Mouse (Mus musculus): ENCODE results near the gene Faf1. TPM values are rescaled to one million over a fixed set of nuclear protein-coding genes. Genes with fewer than 3 reads are reported as not detected.

Faf1 gene
- polyA plus RNA-seq (2015; fragmentation: Nextera tagmentation; extraction: Ambion mirVana): 15.7 and 16.2 TPM in 2 replicates

- ATAC-seq: peak; percentile 99
- H3K4me1 ChIP-seq (replicated peaks; ENCODE audit: control insufficient read depth, insufficient read depth, low read length): no peaks in the 10 kb centered on the region
- H3K9ac ChIP-seq (ENCODE audit: low read depth, low read length): peak within 1 kb of the TSS; percentile 83
- H3K27me3 ChIP-seq (replicated peaks; ENCODE audit: control insufficient read depth, insufficient read depth, low read length): no peaks in the 10 kb centered on the region
- no peaks in the 10 kb centered on the region for H3K36me3 ChIP-seq (ENCODE audit: control insufficient read depth, insufficient read depth)
- H3K9me3 ChIP-seq (ENCODE audit: control insufficient read depth): no peaks in the 10 kb centered on the region
- peak within 1 kb of the TSS; percentile 97 for H3K27ac ChIP-seq (ENCODE audit: low read depth, low read length)
- H3K4me2 ChIP-seq (replicated peaks; ENCODE audit: low read depth): peak within 1 kb of the TSS; percentile 76
- peak within 1 kb of the TSS; percentile 88 for H3K4me3 ChIP-seq (ENCODE audit: low read depth, low read length)
- under 1% methylated on average over 104 of the region's 107 CpGs for WGBS
- TF ChIP-seq CTCF (IDR thresholded peaks at IDR 0.05; ENCODE audit: low read depth): peak; percentile 67
Observed at GRCm38 (mm10) chr4:109676218-109677215, at the start of gene Faf1. Gene Faf1, plus strand, starts transcription at chr4:109676588.

- H3K9ac ChIP-seq (ENCODE audit: low read depth, low read length): no peak overlapping the region
- H3K27ac ChIP-seq (ENCODE audit: low read depth, low read length): no peak overlapping the region
- no peaks in the 10 kb centered on the region for H3K27me3 ChIP-seq (replicated peaks; ENCODE audit: control insufficient read depth, insufficient read depth, low read length)
- ATAC-seq: no peak
- H3K4me3 ChIP-seq (ENCODE audit: low read depth, low read length): no peak overlapping the region
- no peaks in the 10 kb centered on the region for H3K4me1 ChIP-seq (replicated peaks; ENCODE audit: control insufficient read depth, insufficient read depth, low read length)
- 51% methylated on average over 2 of the region's 2 CpGs for WGBS
- no peaks in the 10 kb centered on the region for H3K9me3 ChIP-seq (ENCODE audit: control insufficient read depth)
- TF ChIP-seq CTCF (IDR thresholded peaks at IDR 0.05; ENCODE audit: low read depth): no peak
- no peaks in the 10 kb centered on the region for H3K36me3 ChIP-seq (ENCODE audit: control insufficient read depth, insufficient read depth)
- no peak overlapping the region for H3K4me2 ChIP-seq (replicated peaks; ENCODE audit: low read depth)
Observed at GRCm38 (mm10) chr4:109630215-109630614, 46.2 kb upstream of the Faf1 start.

- Histone ChIP-seq H3K9ac (ENCODE audit: low read depth, low read length) (no peak overlapping the region), H3K4me2 (replicated peaks; ENCODE audit: low read depth) (no peak overlapping the region), H3K9me3 (ENCODE audit: control insufficient read depth) (no peaks in the 10 kb centered on the region), H3K27me3 (replicated peaks; ENCODE audit: control insufficient read depth, insufficient read depth, low read length) (no peaks in the 10 kb centered on the region), H3K4me3 (ENCODE audit: low read depth, low read length) (no peak overlapping the region), H3K36me3 (ENCODE audit: control insufficient read depth, insufficient read depth) (no peaks in the 10 kb centered on the region), H3K27ac (ENCODE audit: low read depth, low read length) (no peak overlapping the region), H3K4me1 (replicated peaks; ENCODE audit: control insufficient read depth, insufficient read depth, low read length) (no peaks in the 10 kb centered on the region)
- no peak for TF ChIP-seq CTCF (IDR thresholded peaks at IDR 0.05; ENCODE audit: low read depth)
- 73% methylated on average over 4 of the region's 4 CpGs for WGBS
- no peak for ATAC-seq
Observed at GRCm38 (mm10) chr4:109631029-109631428, 45.4 kb upstream of the Faf1 start.

GRCm38 (mm10) chr4:109634971-109635370, 41.4 kb upstream of the Faf1 start:
- TF ChIP-seq CTCF (IDR thresholded peaks at IDR 0.05; ENCODE audit: low read depth): peak; percentile 39
- 94% methylated on average over 2 of the region's 2 CpGs for WGBS
- no peaks in the 10 kb centered on the region for H3K36me3 ChIP-seq (ENCODE audit: control insufficient read depth, insufficient read depth)
- H3K27ac ChIP-seq (ENCODE audit: low read depth, low read length): no peak overlapping the region
- H3K9me3 ChIP-seq (ENCODE audit: control insufficient read depth): no peaks in the 10 kb centered on the region
- H3K9ac ChIP-seq (ENCODE audit: low read depth, low read length): no peak overlapping the region
- H3K4me3 ChIP-seq (ENCODE audit: low read depth, low read length): no peak overlapping the region
- ATAC-seq: no peak
- no peaks in the 10 kb centered on the region for H3K27me3 ChIP-seq (replicated peaks; ENCODE audit: control insufficient read depth, insufficient read depth, low read length)
- no peak overlapping the region for H3K4me2 ChIP-seq (replicated peaks; ENCODE audit: low read depth)
- H3K4me1 ChIP-seq (replicated peaks; ENCODE audit: control insufficient read depth, insufficient read depth, low read length): no peaks in the 10 kb centered on the region

GRCm38 (mm10) chr4:109639356-109639755, 37.0 kb upstream of the Faf1 start:
- WGBS: 87% methylated on average over 9 of the region's 9 CpGs
- no peak for TF ChIP-seq CTCF (IDR thresholded peaks at IDR 0.05; ENCODE audit: low read depth)

GRCm38 (mm10) chr4:109640141-109640540, 36.2 kb upstream of the Faf1 start:
- no peak overlapping the region for H3K4me2 ChIP-seq (replicated peaks; ENCODE audit: low read depth)
- TF ChIP-seq CTCF (IDR thresholded peaks at IDR 0.05; ENCODE audit: low read depth): no peak
- H3K27me3 ChIP-seq (replicated peaks; ENCODE audit: control insufficient read depth, insufficient read depth, low read length): no peaks in the 10 kb centered on the region
- H3K9ac ChIP-seq (ENCODE audit: low read depth, low read length): no peak overlapping the region
- H3K9me3 ChIP-seq (ENCODE audit: control insufficient read depth): no peaks in the 10 kb centered on the region
- no peaks in the 10 kb centered on the region for H3K36me3 ChIP-seq (ENCODE audit: control insufficient read depth, insufficient read depth)
- H3K27ac ChIP-seq (ENCODE audit: low read depth, low read length): no peak overlapping the region
- H3K4me1 ChIP-seq (replicated peaks; ENCODE audit: control insufficient read depth, insufficient read depth, low read length): no peaks in the 10 kb centered on the region
- no peak for ATAC-seq
- WGBS: 86% methylated on average over 7 of the region's 7 CpGs
- H3K4me3 ChIP-seq (ENCODE audit: low read depth, low read length): no peak overlapping the region

More at GRCm38 (mm10) chr4:109639356-109639755, 37.0 kb upstream of the Faf1 start:
- no peak overlapping the region for H3K4me2 ChIP-seq (replicated peaks; ENCODE audit: low read depth)
- H3K4me1 ChIP-seq (replicated peaks; ENCODE audit: control insufficient read depth, insufficient read depth, low read length): no peaks in the 10 kb centered on the region
- no peaks in the 10 kb centered on the region for H3K27me3 ChIP-seq (replicated peaks; ENCODE audit: control insufficient read depth, insufficient read depth, low read length)
- H3K9ac ChIP-seq (ENCODE audit: low read depth, low read length): no peak overlapping the region
- no peaks in the 10 kb centered on the region for H3K9me3 ChIP-seq (ENCODE audit: control insufficient read depth)
- H3K4me3 ChIP-seq (ENCODE audit: low read depth, low read length): no peak overlapping the region
- no peaks in the 10 kb centered on the region for H3K36me3 ChIP-seq (ENCODE audit: control insufficient read depth, insufficient read depth)
- H3K27ac ChIP-seq (ENCODE audit: low read depth, low read length): no peak overlapping the region
- ATAC-seq: no peak

Data from intestine, postnatal 0 days (tissue).